Mouse (Mus musculus) left cerebral cortex, adult 18-20 months (tissue): ENCODE data around the gene Wdr83os. TPM values are rescaled to one million over a fixed set of nuclear protein-coding genes. Genes with fewer than 3 reads are reported as not detected.
"Not testable (repeated sequence)": the region's sequence is repeated elsewhere in the genome, so short reads cannot be mapped to it uniquely, and the experiment has no call there.

Experiments
- DNase-seq, 2 experiments: peaks; one replicate each; pipeline ENCODE4 v3.0.0; 2021 to 2022; ENCODE audit warnings: low spot score in 2 of 2, mixed read lengths in 1 of 2
- total RNA-seq, 2 experiments: library from RNA; stranded (reverse); gene quantifications; 2 replicates each; pipeline ENCODE4 v1.2.3; 2021

The Wdr83os gene
- total RNA-seq, 2 experiments from 2014 or later, result 58.4 to 64.3 TPM

GRCm38 (mm10) chr8:85071514-85072281, 8.8 kb upstream of the Wdr83os start, which contains the start of gene Dhps:
Gene Dhps, plus strand, starts transcription at chr8:85071757.
- peak; percentile 90 to 91 for DNase-seq

- DNase-seq, result peak in 1 of 2 experiments; percentile 40
Observed at GRCm38 (mm10) chr8:85072364-85072929, 8.1 kb upstream of the Wdr83os start.

- no peak for DNase-seq
Observed at GRCm38 (mm10) chr8:85073041-85073612, 7.4 kb upstream of the Wdr83os start.

- no peak for DNase-seq
Observed at GRCm38 (mm10) chr8:85074167-85074566, 6.4 kb upstream of the Wdr83os start.

GRCm38 (mm10) chr8:85074617-85075016, 5.9 kb upstream of the Wdr83os start:
- no peak for DNase-seq

GRCm38 (mm10) chr8:85076001-85076400, 4.5 kb upstream of the Wdr83os start:
- DNase-seq, result peak in 1 of 2 experiments; percentile 44

- peak; percentile 81 to 84 for DNase-seq
Observed at GRCm38 (mm10) chr8:85076993-85077392, 3.5 kb upstream of the Wdr83os start.

- peak in 1 of 2 experiments; percentile 34 for DNase-seq
Observed at GRCm38 (mm10) chr8:85080214-85080531, 367 bp upstream of the Wdr83os start.

- DNase-seq, result no peak
Observed at GRCm38 (mm10) chr8:85081216-85081555, 646 bp downstream of the Wdr83os start, which contains the start of gene Wdr83. Gene Wdr83, minus strand, starts transcription at chr8:85081306.

GRCm38 (mm10) chr8:85082169-85082568, 1.6 kb downstream of the Wdr83os start:
- DNase-seq, result not testable (repeated sequence)

GRCm38 (mm10) chr8:85083108-85083813, 2.7 kb downstream of the Wdr83os start, which contains the start of gene Man2b1:
Gene Man2b1, plus strand, starts transcription at chr8:85083270.
- peak; percentile 84 to 89 for DNase-seq

- DNase-seq, result no peak
Observed at GRCm38 (mm10) chr8:85084633-85085032, 4.1 kb downstream of the Wdr83os start.

GRCm38 (mm10) chr8:85086238-85086637, 5.7 kb downstream of the Wdr83os start:
- no peak for DNase-seq

GRCm38 (mm10) chr8:85088771-85089170, 8.2 kb downstream of the Wdr83os start:
- DNase-seq, result no peak

GRCm38 (mm10) chr8:85090856-85091255, 10.3 kb downstream of the Wdr83os start:
- DNase-seq, result no peak

GRCm38 (mm10) chr8:85091526-85092090, 11.1 kb downstream of the Wdr83os start:
- no peak for DNase-seq

- no peak for DNase-seq
Observed at GRCm38 (mm10) chr8:85095051-85095450, 14.5 kb downstream of the Wdr83os start.

GRCm38 (mm10) chr8:85095566-85095965, 15.0 kb downstream of the Wdr83os start:
- DNase-seq, result no peak

- DNase-seq, result no peak
Observed at GRCm38 (mm10) chr8:85096196-85096595, 15.7 kb downstream of the Wdr83os start.

GRCm38 (mm10) chr8:85096850-85097249, 16.3 kb downstream of the Wdr83os start:
- DNase-seq, result no peak

GRCm38 (mm10) chr8:85100076-85100665, 19.6 kb downstream of the Wdr83os start:
- DNase-seq, result no peak
